Mouse (Mus musculus): Measurements from ENCODE around the gene Bfsp1.

Bfsp1 gene

GRCm38 (mm10) chr2:143837291-143837701, 25.7 kb downstream of the Bfsp1 start:
- H3K36me3 ChIP-seq (ENCODE audit: insufficient read depth, low read length) = no peaks in the 10 kb centered on the region
- TF ChIP-seq NANOG (IDR thresholded peaks at IDR 0.05; ENCODE audit: borderline replicate concordance, low read length) = no peak
- TF ChIP-seq POU5F1 (IDR thresholded peaks at IDR 0.05; ENCODE audit: borderline replicate concordance, low read length) = no peak
- peak; percentile 49 for TF ChIP-seq CTCF (conservative IDR thresholded peaks at IDR 0.05; ENCODE audit: low read length)
- no peaks in the 10 kb centered on the region for H3K9me3 ChIP-seq (ENCODE audit: low read length)
- H3K4me1 ChIP-seq (replicated peaks; ENCODE audit: low read depth, low read length) = peaks cover 10% of the 10 kb centered on the region; the same call in 1 of the 2 replicates
- no peak overlapping the region for H3K4me3 ChIP-seq (replicated peaks; ENCODE audit: low read length)
- no peaks in the 10 kb centered on the region for H3K27me3 ChIP-seq (ENCODE audit: insufficient read depth, low read length)

GRCm38 (mm10) chr2:143835820-143836219, 27.2 kb downstream of the Bfsp1 start:
- Histone ChIP-seq H3K4me1 (replicated peaks; ENCODE audit: low read depth, low read length) (peaks cover 10% of the 10 kb centered on the region; the same call in 1 of the 2 replicates), H3K4me3 (replicated peaks; ENCODE audit: low read length) (no peak overlapping the region), H3K9me3 (ENCODE audit: low read length) (no peaks in the 10 kb centered on the region)

GRCm38 (mm10) chr2:143834082-143834481, 28.9 kb downstream of the Bfsp1 start:
- Histone ChIP-seq H3K27me3 (ENCODE audit: insufficient read depth, low read length) (no peaks in the 10 kb centered on the region), H3K9me3 (ENCODE audit: low read length) (no peaks in the 10 kb centered on the region), H3K4me1 (replicated peaks; ENCODE audit: low read depth, low read length) (peaks cover 10% of the 10 kb centered on the region; the same call in 1 of the 2 replicates), H3K4me3 (replicated peaks; ENCODE audit: low read length) (no peak overlapping the region), H3K36me3 (ENCODE audit: insufficient read depth, low read length) (no peaks in the 10 kb centered on the region)
- no peak for TF ChIP-seq NANOG (IDR thresholded peaks at IDR 0.05; ENCODE audit: borderline replicate concordance, low read length)
- no peak for TF ChIP-seq CTCF (conservative IDR thresholded peaks at IDR 0.05; ENCODE audit: low read length)
- no peak for TF ChIP-seq POU5F1 (IDR thresholded peaks at IDR 0.05; ENCODE audit: borderline replicate concordance, low read length)

More at GRCm38 (mm10) chr2:143835820-143836219, 27.2 kb downstream of the Bfsp1 start:
- H3K36me3 ChIP-seq (ENCODE audit: insufficient read depth, low read length) = no peaks in the 10 kb centered on the region
- no peak for TF ChIP-seq NANOG (IDR thresholded peaks at IDR 0.05; ENCODE audit: borderline replicate concordance, low read length)
- no peak for TF ChIP-seq CTCF (conservative IDR thresholded peaks at IDR 0.05; ENCODE audit: low read length)
- TF ChIP-seq POU5F1 (IDR thresholded peaks at IDR 0.05; ENCODE audit: borderline replicate concordance, low read length) = no peak
- no peaks in the 10 kb centered on the region for H3K27me3 ChIP-seq (ENCODE audit: insufficient read depth, low read length)

- no peaks in the 10 kb centered on the region for H3K36me3 ChIP-seq (ENCODE audit: insufficient read depth, low read length)
- H3K4me3 ChIP-seq (replicated peaks; ENCODE audit: low read length) = no peak overlapping the region
- TF ChIP-seq NANOG (IDR thresholded peaks at IDR 0.05; ENCODE audit: borderline replicate concordance, low read length) = no peak
- no peak for TF ChIP-seq POU5F1 (IDR thresholded peaks at IDR 0.05; ENCODE audit: borderline replicate concordance, low read length)
- no peak for TF ChIP-seq CTCF (conservative IDR thresholded peaks at IDR 0.05; ENCODE audit: low read length)
These were observed 30.3 kb downstream of the Bfsp1 start for GRCm38 (mm10) chr2:143832721-143833120.

GRCm38 (mm10) chr2:143831645-143832044, 31.3 kb downstream of the Bfsp1 start:
- H3K4me1 ChIP-seq (replicated peaks; ENCODE audit: low read depth, low read length) = peaks cover 10% of the 10 kb centered on the region; the same call in 1 of the 2 replicates
- no peaks in the 10 kb centered on the region for H3K9me3 ChIP-seq (ENCODE audit: low read length)
- H3K27me3 ChIP-seq (ENCODE audit: insufficient read depth, low read length) = no peaks in the 10 kb centered on the region
- no peaks in the 10 kb centered on the region for H3K36me3 ChIP-seq (ENCODE audit: insufficient read depth, low read length)
- TF ChIP-seq POU5F1 (IDR thresholded peaks at IDR 0.05; ENCODE audit: borderline replicate concordance, low read length) (no peak), CTCF (conservative IDR thresholded peaks at IDR 0.05; ENCODE audit: low read length) (no peak), NANOG (IDR thresholded peaks at IDR 0.05; ENCODE audit: borderline replicate concordance, low read length) (no peak)
- H3K4me3 ChIP-seq (replicated peaks; ENCODE audit: low read length) = no peak overlapping the region

More at GRCm38 (mm10) chr2:143832721-143833120, 30.3 kb downstream of the Bfsp1 start:
- H3K4me1 ChIP-seq (replicated peaks; ENCODE audit: low read depth, low read length) = peaks cover 10% of the 10 kb centered on the region; the same call in 1 of the 2 replicates
- no peaks in the 10 kb centered on the region for H3K27me3 ChIP-seq (ENCODE audit: insufficient read depth, low read length)
- H3K9me3 ChIP-seq (ENCODE audit: low read length) = no peaks in the 10 kb centered on the region

GRCm38 (mm10) chr2:143813461-143813860, 49.5 kb downstream of the Bfsp1 start:
- H3K27me3 ChIP-seq (ENCODE audit: insufficient read depth, low read length) = 0 out of 2 replicates have a peak, but pooled peaks cover 3% of the 10 kb centered on the region
- no peaks in the 10 kb centered on the region for H3K4me1 ChIP-seq (replicated peaks; ENCODE audit: low read depth, low read length)
- H3K9me3 ChIP-seq (ENCODE audit: low read length) = no peaks in the 10 kb centered on the region
- no peak overlapping the region for H3K4me3 ChIP-seq (replicated peaks; ENCODE audit: low read length)
- H3K36me3 ChIP-seq (ENCODE audit: insufficient read depth, low read length) = no peaks in the 10 kb centered on the region
- TF ChIP-seq CTCF (conservative IDR thresholded peaks at IDR 0.05; ENCODE audit: low read length) (no peak), POU5F1 (IDR thresholded peaks at IDR 0.05; ENCODE audit: borderline replicate concordance, low read length) (no peak), NANOG (IDR thresholded peaks at IDR 0.05; ENCODE audit: borderline replicate concordance, low read length) (no peak)

GRCm38 (mm10) chr2:143812262-143812661, 50.7 kb downstream of the Bfsp1 start:
- Histone ChIP-seq H3K4me3 (replicated peaks; ENCODE audit: low read length) (no peak overlapping the region), H3K27me3 (ENCODE audit: insufficient read depth, low read length) (0 out of 2 replicates have a peak, but pooled peaks cover 3% of the 10 kb centered on the region), H3K36me3 (ENCODE audit: insufficient read depth, low read length) (no peaks in the 10 kb centered on the region), H3K4me1 (replicated peaks; ENCODE audit: low read depth, low read length) (no peaks in the 10 kb centered on the region), H3K9me3 (ENCODE audit: low read length) (no peaks in the 10 kb centered on the region)
- TF ChIP-seq CTCF (conservative IDR thresholded peaks at IDR 0.05; ENCODE audit: low read length) (no peak), NANOG (IDR thresholded peaks at IDR 0.05; ENCODE audit: borderline replicate concordance, low read length) (no peak), POU5F1 (IDR thresholded peaks at IDR 0.05; ENCODE audit: borderline replicate concordance, low read length) (no peak)

GRCm38 (mm10) chr2:143808789-143809188, 54.2 kb downstream of the Bfsp1 start:
- no peak overlapping the region for H3K4me3 ChIP-seq (replicated peaks; ENCODE audit: low read length)
- TF ChIP-seq CTCF (conservative IDR thresholded peaks at IDR 0.05; ENCODE audit: low read length) = peak; percentile 44
- TF ChIP-seq NANOG (IDR thresholded peaks at IDR 0.05; ENCODE audit: borderline replicate concordance, low read length) = no peak
- H3K27me3 ChIP-seq (ENCODE audit: insufficient read depth, low read length) = peaks cover 3% of the 10 kb centered on the region; the same call in 1 of the 2 replicates
- H3K36me3 ChIP-seq (ENCODE audit: insufficient read depth, low read length) = no peaks in the 10 kb centered on the region
- H3K9me3 ChIP-seq (ENCODE audit: low read length) = 0 out of 2 replicates have a peak, but pooled peaks cover 8% of the 10 kb centered on the region
- H3K4me1 ChIP-seq (replicated peaks; ENCODE audit: low read depth, low read length) = peaks cover 12% of the 10 kb centered on the region
